Mouse (Mus musculus): Measurements from ENCODE around the gene Rag2. TPM values are rescaled to one million over a fixed set of nuclear protein-coding genes. Genes with fewer than 3 reads are reported as not detected.

Gene Rag2
- polyA plus RNA-seq, 1 experiment from 2014 or later, result not detected

- H3K36me3 ChIP-seq, result no peaks in the 10 kb centered on the region
- H3K27ac ChIP-seq, result peak within 1 kb of the TSS; percentile 93
- H3K9me3 ChIP-seq, result no peaks in the 10 kb centered on the region
- 1% methylated on average over 68 of the region's 68 CpGs for WGBS
- H3K4me3 ChIP-seq, result peak within 1 kb of the TSS; percentile 99
- no peaks in the 10 kb centered on the region for H3K27me3 ChIP-seq (ENCODE audit: insufficient read depth, poor library complexity, severe bottlenecking)
- H3K4me1 ChIP-seq, result peaks cover 5% of the 10 kb centered on the region
- peak; percentile 92 for DNase-seq (ENCODE audit: low spot score)
These were observed 53.9 kb downstream of the Rag2 start, which contains the start of gene Traf6 for GRCm38 (mm10) chr2:101678236-101679021. Gene Traf6, plus strand, starts transcription at chr2:101678429.

GRCm38 (mm10) chr2:101679164-101679784 is 54.8 kb downstream of the Rag2 start:
- Histone ChIP-seq H3K27me3 (ENCODE audit: insufficient read depth, poor library complexity, severe bottlenecking) (no peaks in the 10 kb centered on the region), H3K4me3 (peak overlapping the region; percentile 99), H3K9me3 (no peaks in the 10 kb centered on the region), H3K27ac (no peak overlapping the region), H3K36me3 (0 out of 2 replicates have a peak, but pooled peaks cover under 1% of the 10 kb centered on the region), H3K4me1 (peaks cover 5% of the 10 kb centered on the region)
- WGBS, result 7% methylated on average over 15 of the region's 15 CpGs
- DNase-seq (ENCODE audit: low spot score), result no peak

Other genes with a start within 250 kb of the Rag2 start
- not detected in 2 replicates for gene Rag1, start 24.8 kb downstream of the Rag2 start, polyA plus RNA-seq (2016; fragmentation: Nextera tagmentation; extraction: Ambion mirVana)
- gene B230118H07Rik, start 24.8 kb downstream of the Rag2 start, polyA plus RNA-seq (2016; fragmentation: Nextera tagmentation; extraction: Ambion mirVana), result 50.9 and 54.3 TPM in 2 replicates
- 8.9 and 9.0 TPM in 2 replicates for gene Traf6, start 53.7 kb downstream of the Rag2 start, polyA plus RNA-seq (2016; fragmentation: Nextera tagmentation; extraction: Ambion mirVana)

Measured in heart, embryonic 10.5 days (tissue).